Mouse (Mus musculus): ENCODE measurements around the gene Hoxd9. TPM values are rescaled to one million over a fixed set of nuclear protein-coding genes. Genes with fewer than 3 reads are reported as not detected.

Gene Hoxd9
- polyA plus RNA-seq, 1 experiment from 2014 or later = not detected

GRCm38 (mm10) chr2:74695383-74695782, 2.1 kb upstream of the Hoxd9 start:
- no peak overlapping the region for H3K9ac ChIP-seq (replicated peaks; ENCODE audit: low read depth, low read length)
- ATAC-seq = no peak
- no peaks in the 10 kb centered on the region for H3K9me3 ChIP-seq (ENCODE audit: control insufficient read depth, low read length)
- H3K4me2 ChIP-seq (ENCODE audit: low read length) = no peak overlapping the region
- peaks cover 13% of the 10 kb centered on the region for H3K4me1 ChIP-seq (replicated peaks; ENCODE audit: control insufficient read depth, insufficient read depth, low read length)
- no peak overlapping the region for H3K4me3 ChIP-seq (replicated peaks; ENCODE audit: low read length)
- H3K27me3 ChIP-seq (replicated peaks; ENCODE audit: control insufficient read depth, insufficient read depth, low read length) = peaks cover 90% of the 10 kb centered on the region
- H3K36me3 ChIP-seq (ENCODE audit: control insufficient read depth, insufficient read depth) = no peaks in the 10 kb centered on the region
- WGBS = 6% methylated on average over 1 of the region's 1 CpGs
- no peak overlapping the region for H3K27ac ChIP-seq (ENCODE audit: low read length)

- no peak overlapping the region for H3K9ac ChIP-seq (replicated peaks; ENCODE audit: low read depth, low read length)
- H3K4me3 ChIP-seq (replicated peaks; ENCODE audit: low read length) = no peak overlapping the region
- no peak overlapping the region for H3K27ac ChIP-seq (ENCODE audit: low read length)
- ATAC-seq = no peak
- no peaks in the 10 kb centered on the region for H3K9me3 ChIP-seq (ENCODE audit: control insufficient read depth, low read length)
- 0% methylated on average over 7 of the region's 7 CpGs for WGBS
- H3K27me3 ChIP-seq (replicated peaks; ENCODE audit: control insufficient read depth, insufficient read depth, low read length) = peaks cover 94% of the 10 kb centered on the region
- H3K4me1 ChIP-seq (replicated peaks; ENCODE audit: control insufficient read depth, insufficient read depth, low read length) = peaks cover 13% of the 10 kb centered on the region
- no peak overlapping the region for H3K4me2 ChIP-seq (ENCODE audit: low read length)
- no peaks in the 10 kb centered on the region for H3K36me3 ChIP-seq (ENCODE audit: control insufficient read depth, insufficient read depth)
Observed at GRCm38 (mm10) chr2:74695813-74696430, 1.6 kb upstream of the Hoxd9 start.

- ATAC-seq = no peak
- Histone ChIP-seq H3K27ac (ENCODE audit: low read length) (no peak overlapping the region), H3K36me3 (ENCODE audit: control insufficient read depth, insufficient read depth) (no peaks in the 10 kb centered on the region), H3K4me1 (replicated peaks; ENCODE audit: control insufficient read depth, insufficient read depth, low read length) (peaks cover 11% of the 10 kb centered on the region), H3K9ac (replicated peaks; ENCODE audit: low read depth, low read length) (no peak overlapping the region), H3K4me2 (ENCODE audit: low read length) (no peak overlapping the region), H3K9me3 (ENCODE audit: control insufficient read depth, low read length) (no peaks in the 10 kb centered on the region), H3K27me3 (replicated peaks; ENCODE audit: control insufficient read depth, insufficient read depth, low read length) (peaks cover 95% of the 10 kb centered on the region), H3K4me3 (replicated peaks; ENCODE audit: low read length) (no peak overlapping the region)
- WGBS = under 1% methylated on average over 34 of the region's 34 CpGs
Observed at GRCm38 (mm10) chr2:74696442-74697335, 838 bp upstream of the Hoxd9 start.

DNA sequence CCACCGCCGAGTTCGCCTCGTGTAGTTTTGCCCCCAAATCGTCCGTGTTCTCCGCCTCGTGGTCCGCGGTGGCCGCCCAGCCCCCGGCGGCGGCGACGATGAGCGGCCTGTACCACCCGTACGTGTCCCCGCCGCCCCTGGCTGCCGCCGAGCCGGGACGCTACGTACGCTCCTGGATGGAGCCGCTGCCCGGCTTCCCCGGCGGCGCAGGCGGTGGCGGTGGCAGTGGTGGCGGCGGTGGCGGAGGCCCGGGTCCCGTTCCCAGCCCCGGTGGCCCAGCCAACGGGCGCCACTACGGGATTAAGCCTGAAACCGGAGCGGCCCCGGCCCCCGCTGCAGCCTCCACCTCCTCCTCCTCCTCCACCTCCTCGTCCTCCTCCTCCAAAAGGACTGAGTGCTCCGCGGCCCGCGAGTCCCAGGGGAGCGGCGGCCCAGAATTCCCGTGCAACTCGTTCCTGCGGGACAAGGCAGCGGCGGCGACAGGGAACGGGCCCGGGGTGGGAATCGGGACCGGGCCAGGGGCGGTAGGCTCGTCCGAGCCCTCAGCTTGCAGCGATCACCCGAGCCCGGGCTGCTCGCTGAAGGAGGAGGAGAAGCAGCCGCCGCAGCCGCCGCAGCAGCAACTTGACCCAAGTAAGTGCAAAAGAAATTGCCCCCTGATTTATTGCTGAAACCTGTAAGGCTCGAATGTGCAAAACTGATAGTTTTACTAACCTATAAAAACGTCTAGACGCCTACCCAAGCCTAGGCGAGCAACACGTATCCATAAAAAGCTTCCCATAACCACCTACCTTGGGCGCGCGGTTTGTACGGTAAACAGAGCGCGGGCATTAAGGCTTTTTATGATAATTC, 900 bp downstream of the Hoxd9 start:
- peaks cover 90% of the 10 kb centered on the region for H3K27me3 ChIP-seq (replicated peaks; ENCODE audit: control insufficient read depth, insufficient read depth, low read length)
- no peaks in the 10 kb centered on the region for H3K36me3 ChIP-seq (ENCODE audit: control insufficient read depth, insufficient read depth)
- H3K27ac ChIP-seq (ENCODE audit: low read length) = no peak overlapping the region
- H3K9me3 ChIP-seq (ENCODE audit: control insufficient read depth, low read length) = no peaks in the 10 kb centered on the region
- under 1% methylated on average over 78 of the region's 86 CpGs for WGBS
- no peak overlapping the region for H3K9ac ChIP-seq (replicated peaks; ENCODE audit: low read depth, low read length)
- peak; percentile 49; the same call in 1 of the 2 replicates for ATAC-seq
- peak overlapping the region; percentile 50 for H3K4me2 ChIP-seq (ENCODE audit: low read length)
- H3K4me3 ChIP-seq (replicated peaks; ENCODE audit: low read length) = peak overlapping the region; percentile 28
- H3K4me1 ChIP-seq (replicated peaks; ENCODE audit: control insufficient read depth, insufficient read depth, low read length) = peaks cover 11% of the 10 kb centered on the region

GRCm38 (mm10) chr2:74699053-74699430, 1.5 kb downstream of the Hoxd9 start:
- WGBS = under 1% methylated on average over 17 of the region's 17 CpGs
- no peak overlapping the region for H3K4me2 ChIP-seq (ENCODE audit: low read length)
- H3K9me3 ChIP-seq (ENCODE audit: control insufficient read depth, low read length) = no peaks in the 10 kb centered on the region

DNA sequence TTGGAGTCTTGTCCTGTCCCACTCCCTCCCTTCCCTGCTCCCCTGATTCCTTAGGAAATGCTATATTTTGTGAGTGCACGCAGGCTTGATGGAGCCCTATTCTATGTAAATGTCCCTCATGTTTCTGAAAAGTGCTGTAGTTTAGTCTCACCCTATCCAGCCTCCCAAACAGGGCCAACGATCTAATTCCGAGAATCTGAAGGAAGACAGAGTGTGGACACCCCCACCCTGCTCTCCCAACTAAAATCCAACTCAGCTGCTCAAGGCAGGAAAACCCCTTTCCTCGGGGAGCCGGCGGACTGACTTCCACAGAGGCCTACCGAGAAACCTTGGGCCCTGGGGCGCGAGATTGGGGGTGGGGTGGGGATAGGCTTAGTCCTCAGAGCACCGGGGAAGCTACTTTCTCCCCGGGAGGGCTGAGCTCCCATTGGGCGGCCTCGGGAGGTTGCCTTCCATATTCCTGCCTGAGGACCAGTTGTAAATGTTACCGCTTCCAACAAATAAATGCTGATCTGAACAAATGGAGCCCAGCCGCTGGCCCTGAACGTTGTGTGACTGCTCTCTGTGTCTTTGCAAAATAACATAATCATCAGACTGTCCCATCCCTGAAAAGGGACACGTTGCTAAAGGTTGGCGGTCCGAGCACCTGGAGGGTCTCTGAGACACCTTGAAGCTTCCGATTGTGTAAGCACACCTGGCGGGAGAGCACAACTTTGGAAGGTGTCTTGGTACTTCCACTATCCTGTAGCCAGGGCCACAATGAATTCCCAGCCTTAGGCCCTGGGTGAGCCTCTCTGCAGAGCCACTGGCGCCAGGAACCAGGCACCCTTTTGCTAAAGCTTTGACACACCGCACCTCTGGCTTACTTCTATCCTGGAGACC, 2.4 kb downstream of the Hoxd9 start:
- WGBS = 3% methylated on average over 23 of the region's 23 CpGs
- H3K36me3 ChIP-seq (ENCODE audit: control insufficient read depth, insufficient read depth) = no peaks in the 10 kb centered on the region
- H3K4me1 ChIP-seq (replicated peaks; ENCODE audit: control insufficient read depth, insufficient read depth, low read length) = peaks cover 15% of the 10 kb centered on the region
- no peak overlapping the region for H3K4me2 ChIP-seq (ENCODE audit: low read length)
- H3K4me3 ChIP-seq (replicated peaks; ENCODE audit: low read length) = no peak overlapping the region
- peaks cover 88% of the 10 kb centered on the region for H3K27me3 ChIP-seq (replicated peaks; ENCODE audit: control insufficient read depth, insufficient read depth, low read length)
- no peak overlapping the region for H3K27ac ChIP-seq (ENCODE audit: low read length)
- H3K9ac ChIP-seq (replicated peaks; ENCODE audit: low read depth, low read length) = no peak overlapping the region
- no peak for ATAC-seq
- no peaks in the 10 kb centered on the region for H3K9me3 ChIP-seq (ENCODE audit: control insufficient read depth, low read length)

More at GRCm38 (mm10) chr2:74699053-74699430, 1.5 kb downstream of the Hoxd9 start:
- ATAC-seq = no peak
- peaks cover 11% of the 10 kb centered on the region for H3K4me1 ChIP-seq (replicated peaks; ENCODE audit: control insufficient read depth, insufficient read depth, low read length)
- no peak overlapping the region for H3K27ac ChIP-seq (ENCODE audit: low read length)
- no peaks in the 10 kb centered on the region for H3K36me3 ChIP-seq (ENCODE audit: control insufficient read depth, insufficient read depth)
- H3K4me3 ChIP-seq (replicated peaks; ENCODE audit: low read length) = no peak overlapping the region
- no peak overlapping the region for H3K9ac ChIP-seq (replicated peaks; ENCODE audit: low read depth, low read length)
- peaks cover 90% of the 10 kb centered on the region for H3K27me3 ChIP-seq (replicated peaks; ENCODE audit: control insufficient read depth, insufficient read depth, low read length)

GRCm38 (mm10) chr2:74700546-74701112, 3.1 kb downstream of the Hoxd9 start:
- no peaks in the 10 kb centered on the region for H3K9me3 ChIP-seq (ENCODE audit: control insufficient read depth, low read length)
- H3K27ac ChIP-seq (ENCODE audit: low read length) = no peak overlapping the region
- H3K36me3 ChIP-seq (ENCODE audit: control insufficient read depth, insufficient read depth) = no peaks in the 10 kb centered on the region
- WGBS = 2% methylated on average over 22 of the region's 22 CpGs
- H3K4me2 ChIP-seq (ENCODE audit: low read length) = no peak overlapping the region
- no peak overlapping the region for H3K4me3 ChIP-seq (replicated peaks; ENCODE audit: low read length)
- H3K4me1 ChIP-seq (replicated peaks; ENCODE audit: control insufficient read depth, insufficient read depth, low read length) = peaks cover 22% of the 10 kb centered on the region
- no peak for ATAC-seq
- H3K9ac ChIP-seq (replicated peaks; ENCODE audit: low read depth, low read length) = no peak overlapping the region
- peaks cover 85% of the 10 kb centered on the region for H3K27me3 ChIP-seq (replicated peaks; ENCODE audit: control insufficient read depth, insufficient read depth, low read length)

DNA sequence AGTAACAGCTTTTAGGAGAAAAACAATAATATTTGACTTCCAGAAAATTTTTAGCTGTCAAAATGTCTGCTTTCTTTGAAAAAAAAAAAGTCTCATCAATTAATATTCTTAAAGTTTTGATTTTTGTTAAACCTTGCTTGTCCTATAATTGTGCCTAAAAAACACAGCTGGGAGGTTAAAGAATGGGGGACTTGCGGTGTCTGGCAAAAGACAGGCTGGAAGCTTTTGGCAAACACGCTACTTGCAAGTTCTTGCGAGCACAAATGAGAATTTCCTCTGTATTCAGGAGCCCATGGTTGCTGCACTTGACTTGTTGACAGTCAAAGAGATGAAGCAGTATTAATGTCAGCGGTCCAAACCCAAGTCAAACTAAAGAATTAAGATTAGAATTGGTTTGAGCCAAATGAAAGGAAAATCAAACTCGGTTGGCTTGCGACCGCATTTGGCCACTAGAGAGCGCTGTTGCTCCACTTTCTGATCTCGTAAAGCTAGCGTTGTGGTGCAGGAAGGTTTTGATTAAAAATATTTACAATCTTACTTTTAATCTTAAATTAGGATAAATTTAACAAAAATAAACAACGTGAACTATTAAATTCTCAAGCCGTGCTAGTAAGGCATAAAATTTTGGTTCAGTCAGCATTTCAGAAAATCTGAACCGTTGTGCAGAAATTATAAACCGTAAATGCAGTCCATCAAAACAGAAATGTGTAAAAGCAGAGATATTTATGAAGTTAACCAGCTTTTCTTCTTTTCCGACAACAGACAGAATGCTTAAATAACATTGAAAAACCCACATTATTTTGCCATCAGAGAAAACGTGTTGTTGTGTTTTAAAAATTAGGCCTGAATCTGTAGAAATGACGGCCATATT, 4.7 kb downstream of the Hoxd9 start:
- Histone ChIP-seq H3K4me2 (ENCODE audit: low read length) (no peak overlapping the region), H3K9ac (replicated peaks; ENCODE audit: low read depth, low read length) (no peak overlapping the region), H3K27me3 (replicated peaks; ENCODE audit: control insufficient read depth, insufficient read depth, low read length) (peaks cover 83% of the 10 kb centered on the region), H3K4me1 (replicated peaks; ENCODE audit: control insufficient read depth, insufficient read depth, low read length) (peaks cover 24% of the 10 kb centered on the region), H3K36me3 (ENCODE audit: control insufficient read depth, insufficient read depth) (no peaks in the 10 kb centered on the region), H3K4me3 (replicated peaks; ENCODE audit: low read length) (no peak overlapping the region), H3K27ac (ENCODE audit: low read length) (no peak overlapping the region), H3K9me3 (ENCODE audit: control insufficient read depth, low read length) (no peaks in the 10 kb centered on the region)
- 10% methylated on average over 17 of the region's 17 CpGs for WGBS
- ATAC-seq = no peak
